Mouse (Mus musculus) limb, embryonic 10.5 days (tissue): ENCODE results near the gene Gm37240. TPM values are rescaled to one million over a fixed set of nuclear protein-coding genes. Genes with fewer than 3 reads are reported as not detected.

Source experiments
- DNase-seq: peaks from one replicate; pipeline ENCODE4 v3.0.0-alpha.2; 2017; ENCODE audit warnings: low spot score
- H3K27ac ChIP-seq: fragments of 300-500 bp; sonication (generic); 2 replicates; pipeline ENCODE4 v1.5.1; 2016; ENCODE audit warnings: mild to moderate bottlenecking
- H3K27me3 ChIP-seq: fragments of 300-500 bp; sonication (generic); 2 replicates; pipeline ENCODE4 v1.6.1; 2016; ENCODE audit warnings: low read depth, mild to moderate bottlenecking; ENCODE audit not compliant: poor library complexity, severe bottlenecking
- H3K36me3 ChIP-seq: fragments of 300-500 bp; sonication (generic); 2 replicates; pipeline ENCODE4 v1.6.1; 2016; ENCODE audit warnings: mild to moderate bottlenecking, moderate library complexity
- H3K4me1 ChIP-seq: fragments of 300-500 bp; sonication (generic); 2 replicates; pipeline ENCODE4 v1.6.1; 2016
- H3K4me3 ChIP-seq: fragments of 300-500 bp; sonication (generic); 2 replicates; pipeline ENCODE4 v1.5.1; 2016; ENCODE audit warnings: mild to moderate bottlenecking, moderate library complexity
- H3K9me3 ChIP-seq: fragments of 300-500 bp; sonication (generic); replicated peaks from 2 replicates; pipeline ENCODE4 v1.6.1; 2016; ENCODE audit warnings: mild to moderate bottlenecking
- WGBS: fragments of 180-500 bp; shearing (Covaris S2); methylation state at CpG from one replicate; pipeline ENCODE4 v1.1.7; 2016; 5-methylcytosine and 5-hydroxymethylcytosine counted together
- polyA plus RNA-seq: library from polyadenylated mRNA; unstranded; fragments of >200 nt; fragmentation: Nextera tagmentation; extraction: Ambion mirVana; gene quantifications from 2 replicates; pipeline ENCODE4 v1.2.1, GENCODE M21; 2016

Gm37240 gene
- polyA plus RNA-seq, 1 experiment from 2014 or later: 3.1 TPM

GRCm38 (mm10) chr3:84926140-84926539 is 961.2 kb downstream of the Gm37240 start:
- no peaks in the 10 kb centered on the region for H3K4me1 ChIP-seq
- WGBS: 89% methylated on average over 5 of the region's 5 CpGs
- no peak for DNase-seq
- H3K27ac ChIP-seq: no peak overlapping the region
- no peaks in the 10 kb centered on the region for H3K9me3 ChIP-seq
- H3K4me3 ChIP-seq: no peak overlapping the region
- H3K36me3 ChIP-seq: no peaks in the 10 kb centered on the region
- H3K27me3 ChIP-seq: no peaks in the 10 kb centered on the region

GRCm38 (mm10) chr3:84925229-84925628 is 962.1 kb downstream of the Gm37240 start:
- no peaks in the 10 kb centered on the region for H3K4me1 ChIP-seq
- no peaks in the 10 kb centered on the region for H3K9me3 ChIP-seq
- no peaks in the 10 kb centered on the region for H3K27me3 ChIP-seq
- H3K27ac ChIP-seq: no peak overlapping the region
- H3K36me3 ChIP-seq: no peaks in the 10 kb centered on the region
- DNase-seq: no peak
- H3K4me3 ChIP-seq: no peak overlapping the region
- 86% methylated on average over 4 of the region's 4 CpGs for WGBS

GRCm38 (mm10) chr3:84923670-84924069 is 963.6 kb downstream of the Gm37240 start:
- H3K36me3 ChIP-seq: no peaks in the 10 kb centered on the region
- no peaks in the 10 kb centered on the region for H3K4me1 ChIP-seq
- no peak overlapping the region for H3K27ac ChIP-seq
- H3K27me3 ChIP-seq: no peaks in the 10 kb centered on the region
- no peak overlapping the region for H3K4me3 ChIP-seq
- 95% methylated on average over 1 of the region's 1 CpGs for WGBS
- H3K9me3 ChIP-seq: no peaks in the 10 kb centered on the region
- DNase-seq: no peak

DNA sequence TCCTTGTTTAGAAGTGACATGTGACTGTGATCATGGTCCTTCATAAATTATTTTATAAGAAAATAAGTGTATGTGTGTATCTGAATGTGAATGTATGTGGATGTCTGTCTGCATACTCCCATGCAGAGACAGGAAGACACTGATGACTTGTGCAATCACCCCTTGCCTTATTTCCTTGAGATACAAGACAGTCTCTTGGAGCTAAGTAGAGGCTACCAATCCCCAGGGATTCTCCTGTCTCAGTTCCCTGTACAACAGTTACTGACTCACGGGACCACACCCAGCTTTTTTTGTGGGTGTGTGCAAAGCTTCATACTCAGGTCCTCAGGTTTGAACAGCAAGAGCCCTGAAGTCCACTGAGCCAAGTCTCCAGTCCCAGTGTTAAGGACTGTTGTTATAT is 964.1 kb downstream of the Gm37240 start:
- WGBS: 81% methylated on average over 1 of the region's 1 CpGs

DNA sequence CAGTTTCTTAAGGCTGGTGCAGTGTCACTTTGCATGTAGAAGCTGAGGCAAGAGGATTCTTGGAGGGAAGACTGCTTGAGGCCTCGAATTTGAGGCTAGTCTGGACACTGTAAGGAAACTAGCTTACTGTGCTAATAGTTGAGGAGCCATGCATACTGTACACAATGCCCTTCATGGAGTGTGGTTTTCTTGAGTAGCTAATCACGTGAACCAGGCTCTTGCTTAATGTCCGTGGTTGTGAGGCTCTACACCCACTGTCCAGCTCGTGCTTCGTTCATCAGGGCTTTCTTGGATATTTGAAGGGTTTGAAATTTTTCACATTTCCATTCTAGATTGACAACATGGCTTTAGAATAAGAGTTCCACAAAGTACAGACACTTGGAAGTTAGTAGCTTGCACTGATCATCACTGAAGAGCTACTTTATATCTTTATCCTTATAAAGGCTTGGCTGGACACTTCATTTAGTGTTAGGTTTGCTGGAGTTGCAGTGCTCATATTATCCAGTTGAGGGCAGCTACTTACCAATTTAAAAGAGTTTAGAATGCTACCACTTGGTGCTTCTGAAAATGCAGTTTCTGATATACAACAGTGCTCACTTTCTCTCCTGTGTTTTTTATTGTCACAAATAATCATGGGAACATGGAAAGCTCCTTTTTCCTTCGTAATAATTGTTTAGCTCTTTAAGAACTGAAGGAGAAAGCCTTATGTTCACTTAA is 965.5 kb downstream of the Gm37240 start:
- DNase-seq: no peak
- no peaks in the 10 kb centered on the region for H3K4me1 ChIP-seq
- no peaks in the 10 kb centered on the region for H3K27me3 ChIP-seq
- H3K27ac ChIP-seq: no peak overlapping the region
- 82% methylated on average over 6 of the region's 6 CpGs for WGBS
- H3K4me3 ChIP-seq: no peak overlapping the region
- H3K36me3 ChIP-seq: no peaks in the 10 kb centered on the region
- H3K9me3 ChIP-seq: no peaks in the 10 kb centered on the region

More for the DNA sequence above, 964.1 kb downstream of the Gm37240 start:
- Histone ChIP-seq H3K4me3 (no peak overlapping the region), H3K4me1 (no peaks in the 10 kb centered on the region), H3K9me3 (no peaks in the 10 kb centered on the region), H3K36me3 (no peaks in the 10 kb centered on the region), H3K27ac (no peak overlapping the region), H3K27me3 (no peaks in the 10 kb centered on the region)
- no peak for DNase-seq

- Histone ChIP-seq H3K27me3 (no peaks in the 10 kb centered on the region), H3K9me3 (no peaks in the 10 kb centered on the region), H3K27ac (no peak overlapping the region), H3K4me1 (no peaks in the 10 kb centered on the region), H3K36me3 (no peaks in the 10 kb centered on the region), H3K4me3 (no peak overlapping the region)
- DNase-seq: no peak
- 87% methylated on average over 9 of the region's 9 CpGs for WGBS
Observed at GRCm38 (mm10) chr3:84917903-84918679, 969.2 kb downstream of the Gm37240 start.

DNA sequence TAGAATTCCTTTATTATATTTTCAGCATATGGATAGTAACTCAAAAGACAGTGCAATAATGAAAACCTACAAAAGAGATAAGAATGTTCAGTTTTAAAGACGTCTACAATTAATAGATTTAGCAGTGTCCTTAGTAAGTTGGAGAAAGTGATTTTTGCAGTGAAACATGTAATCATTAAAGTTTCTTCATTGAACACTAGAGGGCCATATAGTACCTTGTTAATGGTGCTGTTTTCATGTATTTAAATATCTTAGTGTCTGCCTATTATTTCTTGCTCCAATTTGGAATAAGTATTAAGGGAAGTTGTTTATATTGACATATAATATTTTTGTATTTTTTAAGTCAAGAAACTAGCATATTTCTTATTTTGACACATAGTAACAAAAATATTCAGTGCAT is 973.0 kb downstream of the Gm37240 start:
- 69% methylated on average over 1 of the region's 1 CpGs for WGBS
- no peaks in the 10 kb centered on the region for H3K9me3 ChIP-seq
- DNase-seq: no peak

DNA sequence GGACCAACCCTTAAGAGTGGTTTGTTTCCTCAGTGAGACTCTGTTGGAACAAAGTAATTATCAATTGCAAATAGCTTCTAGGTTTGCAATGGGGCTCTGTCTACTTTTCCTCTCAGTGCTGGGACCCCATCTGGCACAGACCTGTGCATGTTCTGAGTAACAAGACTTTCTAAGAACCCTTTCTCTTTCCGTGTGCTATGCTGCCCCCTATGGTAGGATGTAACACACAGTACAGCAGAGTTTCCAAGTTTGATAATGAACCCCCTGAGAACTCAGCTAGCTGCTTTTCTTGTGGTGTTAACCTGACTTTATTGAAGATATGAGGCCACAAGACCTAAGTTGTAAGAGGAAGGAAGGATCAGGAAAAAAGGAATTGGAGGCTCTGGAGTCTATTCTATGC is 980.8 kb downstream of the Gm37240 start:
- peak; percentile 32 for DNase-seq
- Histone ChIP-seq H3K9me3 (no peaks in the 10 kb centered on the region), H3K27ac (no peak overlapping the region), H3K27me3 (no peaks in the 10 kb centered on the region), H3K36me3 (peaks cover 7% of the 10 kb centered on the region; the same call in 1 of the 2 replicates), H3K4me3 (no peak overlapping the region), H3K4me1 (0 out of 2 replicates have a peak, but pooled peaks cover 2% of the 10 kb centered on the region)
- WGBS: 33% methylated on average over 1 of the region's 1 CpGs

More for the DNA sequence above, 973.0 kb downstream of the Gm37240 start:
- Histone ChIP-seq H3K36me3 (no peaks in the 10 kb centered on the region), H3K4me1 (no peaks in the 10 kb centered on the region), H3K27me3 (no peaks in the 10 kb centered on the region), H3K4me3 (no peak overlapping the region), H3K27ac (no peak overlapping the region)

DNA sequence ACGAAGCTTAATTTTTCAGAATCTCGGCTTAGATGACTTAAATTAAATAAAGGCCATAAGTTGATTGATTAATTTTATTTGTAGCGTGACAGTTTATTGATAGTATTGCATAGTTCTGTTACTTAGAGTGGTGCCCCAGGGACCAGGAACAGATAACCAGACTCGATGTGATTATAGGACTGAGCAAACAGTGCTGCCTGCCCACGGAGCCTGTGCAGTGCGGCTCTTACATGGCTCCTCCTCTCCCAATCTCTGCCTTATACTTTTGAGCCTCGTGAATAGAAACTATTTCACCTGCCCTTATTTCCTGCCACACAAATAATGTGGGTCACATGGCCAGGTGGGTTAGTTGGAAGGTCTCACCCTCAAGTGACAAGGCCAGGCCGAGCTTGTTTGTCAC is 989.4 kb downstream of the Gm37240 start:
- H3K4me1 ChIP-seq: 0 out of 2 replicates have a peak, but pooled peaks cover 2% of the 10 kb centered on the region
- H3K27me3 ChIP-seq: no peaks in the 10 kb centered on the region
- H3K9me3 ChIP-seq: no peaks in the 10 kb centered on the region
- no peaks in the 10 kb centered on the region for H3K36me3 ChIP-seq
- DNase-seq: no peak
- 92% methylated on average over 8 of the region's 8 CpGs for WGBS
- H3K4me3 ChIP-seq: no peak overlapping the region
- H3K27ac ChIP-seq: no peak overlapping the region

DNA sequence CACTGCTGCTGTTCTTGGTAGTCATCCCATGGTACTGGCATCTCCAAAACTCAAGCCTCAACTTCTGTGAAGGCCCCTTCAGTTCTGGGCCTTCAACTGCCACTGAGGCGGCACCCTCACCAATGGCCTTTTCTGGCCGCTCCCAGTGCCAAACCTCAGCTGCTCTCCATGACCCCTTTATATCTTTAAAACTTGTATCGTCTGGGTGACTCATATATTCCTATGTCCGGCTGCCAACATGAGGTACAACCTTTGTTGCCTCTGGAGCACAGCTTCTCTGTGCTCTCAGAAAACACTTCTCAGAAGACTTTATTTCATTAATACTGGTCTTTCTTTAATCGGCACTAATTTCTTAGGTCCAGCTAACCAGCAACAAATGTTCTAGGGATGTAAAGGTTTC is 996.3 kb downstream of the Gm37240 start:
- Histone ChIP-seq H3K4me1 (no peaks in the 10 kb centered on the region), H3K9me3 (no peaks in the 10 kb centered on the region), H3K4me3 (no peak overlapping the region), H3K27ac (no peak overlapping the region), H3K27me3 (no peaks in the 10 kb centered on the region), H3K36me3 (no peaks in the 10 kb centered on the region)
- no peak for DNase-seq
- 94% methylated on average over 5 of the region's 5 CpGs for WGBS

- H3K36me3 ChIP-seq: no peaks in the 10 kb centered on the region
- DNase-seq: no peak
- 71% methylated on average over 1 of the region's 1 CpGs for WGBS
Observed at GRCm38 (mm10) chr3:84889648-84890047, 997.7 kb downstream of the Gm37240 start.

GRCm38 (mm10) chr3:84883817-84884483 is 1003.4 kb downstream of the Gm37240 start:
- no peak for DNase-seq

More at GRCm38 (mm10) chr3:84889648-84890047, 997.7 kb downstream of the Gm37240 start:
- Histone ChIP-seq H3K9me3 (no peaks in the 10 kb centered on the region), H3K4me1 (peaks cover 1% of the 10 kb centered on the region; the same call in 1 of the 2 replicates), H3K27me3 (no peaks in the 10 kb centered on the region), H3K27ac (no peak overlapping the region), H3K4me3 (no peak overlapping the region)

GRCm38 (mm10) chr3:84876211-84876610 is 1011.1 kb downstream of the Gm37240 start:
- no peak for DNase-seq
- Histone ChIP-seq H3K4me1 (no peaks in the 10 kb centered on the region), H3K36me3 (no peaks in the 10 kb centered on the region), H3K27ac (no peak overlapping the region), H3K4me3 (no peak overlapping the region), H3K27me3 (no peaks in the 10 kb centered on the region), H3K9me3 (no peaks in the 10 kb centered on the region)
- 86% methylated on average over 4 of the region's 4 CpGs for WGBS

More at GRCm38 (mm10) chr3:84883817-84884483, 1003.4 kb downstream of the Gm37240 start:
- H3K9me3 ChIP-seq: no peaks in the 10 kb centered on the region
- no peaks in the 10 kb centered on the region for H3K36me3 ChIP-seq
- H3K4me3 ChIP-seq: no peak overlapping the region
- no peaks in the 10 kb centered on the region for H3K27me3 ChIP-seq
- WGBS: 62% methylated on average over 11 of the region's 11 CpGs
- H3K27ac ChIP-seq: no peak overlapping the region
- H3K4me1 ChIP-seq: peaks cover 12% of the 10 kb centered on the region
